Mouse (Mus musculus): Measurements from ENCODE around the gene Tmem109. TPM values are rescaled to one million over a fixed set of nuclear protein-coding genes. Genes with fewer than 3 reads are reported as not detected.

Tmem109 gene
- polyA plus RNA-seq (2015; fragmentation: Nextera tagmentation; extraction: Ambion mirVana), result 35.2 and 41.6 TPM in 2 replicates

DNA sequence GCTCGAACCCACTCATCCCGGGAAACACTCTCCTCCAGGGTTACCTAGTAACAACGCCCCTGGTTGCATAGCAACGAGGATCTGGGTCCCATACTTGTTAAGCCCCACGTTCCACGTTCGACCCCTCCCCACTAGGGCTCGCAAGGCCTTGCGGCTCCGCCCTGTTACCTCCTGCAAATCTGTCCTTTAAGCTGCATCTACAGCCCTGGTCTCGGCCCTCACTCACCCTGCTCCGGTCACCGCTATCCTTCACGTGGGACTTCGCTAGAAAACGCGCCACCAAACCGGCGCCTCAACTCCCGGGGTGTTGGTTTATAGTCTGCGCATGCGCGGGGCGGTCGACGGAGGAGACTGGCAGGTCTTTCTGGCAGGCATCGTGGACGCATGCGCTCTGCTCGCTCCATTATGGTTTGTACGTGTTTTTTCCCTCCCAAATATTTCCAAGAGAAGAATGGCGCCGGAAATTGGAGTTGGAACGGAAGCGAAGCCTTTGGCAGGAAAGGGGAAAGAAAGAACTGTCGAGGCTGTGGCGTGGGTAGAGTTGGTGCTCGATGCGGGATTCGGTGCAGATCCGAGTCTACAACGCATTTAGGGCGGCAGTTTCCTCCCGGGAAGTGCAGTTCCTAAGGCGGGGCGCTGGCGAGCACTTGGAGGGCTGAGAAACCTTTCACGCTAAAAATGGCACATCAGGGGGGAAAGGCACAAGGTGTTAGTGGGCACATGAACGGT is at the start of gene Tmem109:
Gene Tmem109, minus strand, starts transcription at position 576 of the 729 bp plus-strand sequence.
- DNase-seq (ENCODE audit: low spot score), result peak; percentile 95

DNA sequence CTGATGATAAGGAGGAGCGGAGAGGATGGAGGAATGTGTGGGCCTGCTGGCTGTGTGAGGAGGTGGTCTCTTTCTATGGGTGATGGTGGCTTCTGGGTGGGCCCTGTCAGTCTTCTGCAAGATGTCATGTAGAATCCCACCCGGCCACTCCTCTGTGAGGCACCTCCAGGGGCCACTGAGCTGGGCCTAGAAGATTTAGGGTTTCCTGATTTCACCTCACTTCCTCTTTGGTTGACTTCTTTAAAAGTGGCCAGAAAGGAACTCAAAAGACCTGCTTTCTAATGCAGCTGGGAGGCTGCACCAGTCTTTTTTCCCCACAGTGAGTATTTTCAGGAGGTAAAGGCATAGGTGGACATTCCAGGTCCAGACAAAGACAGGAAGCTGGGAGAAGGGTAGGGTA is 48.8 kb upstream of the Tmem109 start:
- no peak for DNase-seq (ENCODE audit: low spot score)

DNA sequence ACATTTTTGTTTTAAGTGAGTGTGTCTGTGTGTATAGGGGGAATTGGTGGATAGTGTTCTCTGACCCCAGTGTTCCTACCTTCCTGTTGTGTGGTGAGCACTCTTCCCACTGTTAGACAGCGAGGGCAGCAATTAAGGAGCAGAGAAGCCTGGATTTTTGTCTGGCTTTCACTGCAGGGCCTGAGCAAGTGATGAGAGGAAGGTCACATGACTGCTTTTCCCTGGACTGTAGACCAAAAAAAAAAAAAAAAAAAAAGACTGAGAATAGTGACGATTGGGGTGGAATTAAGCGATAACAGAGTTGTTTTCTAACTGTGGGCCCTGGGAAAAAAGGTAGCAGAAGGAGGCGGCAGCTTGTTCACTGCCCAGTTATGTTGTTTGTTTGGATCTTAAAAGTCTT is 44.9 kb upstream of the Tmem109 start:
- DNase-seq (ENCODE audit: low spot score), result no peak

DNA sequence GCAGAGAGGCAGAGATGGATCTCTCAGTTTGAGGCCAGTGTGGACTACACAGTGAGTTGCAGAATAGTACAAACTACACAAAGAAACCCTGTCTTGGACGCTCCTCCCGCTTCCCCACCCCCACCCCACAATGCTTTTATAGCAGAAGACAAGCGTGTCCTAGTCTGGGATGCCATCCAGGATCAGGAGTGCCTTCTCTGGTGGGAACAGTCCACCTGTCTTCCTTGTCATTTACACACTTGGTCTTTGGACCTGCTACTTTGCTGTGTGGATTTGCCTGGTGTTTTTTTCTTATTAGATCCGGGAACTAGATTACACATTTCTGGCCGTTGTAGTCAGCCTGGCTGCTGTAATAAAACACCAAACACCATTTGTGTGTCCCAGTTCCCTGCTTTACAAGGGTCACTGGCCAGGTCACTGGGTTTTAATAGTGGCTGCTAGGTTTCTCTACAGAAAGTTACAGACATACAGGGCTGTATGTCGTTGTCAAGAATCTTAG is 44.4 kb upstream of the Tmem109 start:
- DNase-seq (ENCODE audit: low spot score), result no peak

DNA sequence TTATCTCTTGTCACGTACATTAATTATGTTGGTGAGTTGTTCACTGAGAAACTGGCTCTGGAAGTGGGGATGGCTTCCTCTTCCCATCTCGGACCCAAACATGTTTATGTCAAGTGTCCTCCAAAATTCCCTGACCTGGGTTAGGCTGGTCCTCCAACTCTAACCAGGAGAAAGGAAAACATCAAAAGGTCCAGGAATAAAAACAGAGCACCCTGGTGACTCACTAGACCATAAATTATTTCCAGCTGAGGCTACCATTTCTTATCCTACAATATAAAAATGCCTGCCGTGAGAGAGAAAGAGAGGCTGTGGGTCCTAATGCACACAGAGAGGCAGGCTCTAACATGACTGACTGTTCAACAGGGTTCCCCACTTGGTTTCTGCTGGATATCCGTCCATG is 42.4 kb upstream of the Tmem109 start:
- no peak for DNase-seq (ENCODE audit: low spot score)

DNA sequence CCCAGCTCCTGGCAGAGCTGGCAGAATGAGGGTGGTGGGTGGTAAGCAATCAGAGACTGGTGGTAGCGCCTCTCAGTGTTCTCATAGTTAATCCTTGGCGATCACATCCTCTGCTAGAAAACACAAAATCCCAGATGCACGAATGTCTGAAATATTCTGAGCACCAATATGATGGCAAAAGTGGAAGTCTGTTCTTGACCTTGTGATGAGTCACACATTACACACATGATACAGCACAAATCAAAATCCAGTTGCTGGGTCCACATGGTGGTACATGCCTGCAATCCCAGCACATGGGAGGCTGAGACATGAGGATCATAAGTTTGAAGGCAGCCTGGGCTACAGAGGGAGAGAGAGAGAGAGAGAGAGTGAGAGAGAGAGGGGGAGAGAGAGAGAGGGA is 39.3 kb upstream of the Tmem109 start:
- DNase-seq (ENCODE audit: low spot score), result no peak

DNA sequence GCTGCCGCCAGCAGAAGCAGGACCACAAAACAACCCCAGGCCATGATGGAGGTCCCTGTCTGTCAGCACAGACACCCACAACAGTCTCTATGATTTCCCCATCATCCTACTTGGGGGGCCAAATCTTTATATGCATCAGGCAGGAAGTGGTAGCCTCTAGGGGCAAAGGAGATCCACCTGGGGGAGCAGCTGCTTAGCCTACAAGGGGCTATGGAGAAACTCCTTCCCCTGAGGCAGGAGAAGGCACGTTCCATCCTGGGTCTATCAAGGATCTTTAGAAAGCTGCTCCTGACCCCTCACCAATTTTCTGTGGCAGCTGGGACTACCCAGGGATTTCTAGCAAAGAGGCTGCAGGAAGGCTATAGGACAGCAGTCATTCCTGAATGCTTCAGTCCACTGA is 38.7 kb upstream of the Tmem109 start, which contains the start of gene Zp1:
Gene Zp1, minus strand, starts transcription at position 101 of the 400 bp plus-strand sequence.
- no peak for DNase-seq (ENCODE audit: low spot score)

DNA sequence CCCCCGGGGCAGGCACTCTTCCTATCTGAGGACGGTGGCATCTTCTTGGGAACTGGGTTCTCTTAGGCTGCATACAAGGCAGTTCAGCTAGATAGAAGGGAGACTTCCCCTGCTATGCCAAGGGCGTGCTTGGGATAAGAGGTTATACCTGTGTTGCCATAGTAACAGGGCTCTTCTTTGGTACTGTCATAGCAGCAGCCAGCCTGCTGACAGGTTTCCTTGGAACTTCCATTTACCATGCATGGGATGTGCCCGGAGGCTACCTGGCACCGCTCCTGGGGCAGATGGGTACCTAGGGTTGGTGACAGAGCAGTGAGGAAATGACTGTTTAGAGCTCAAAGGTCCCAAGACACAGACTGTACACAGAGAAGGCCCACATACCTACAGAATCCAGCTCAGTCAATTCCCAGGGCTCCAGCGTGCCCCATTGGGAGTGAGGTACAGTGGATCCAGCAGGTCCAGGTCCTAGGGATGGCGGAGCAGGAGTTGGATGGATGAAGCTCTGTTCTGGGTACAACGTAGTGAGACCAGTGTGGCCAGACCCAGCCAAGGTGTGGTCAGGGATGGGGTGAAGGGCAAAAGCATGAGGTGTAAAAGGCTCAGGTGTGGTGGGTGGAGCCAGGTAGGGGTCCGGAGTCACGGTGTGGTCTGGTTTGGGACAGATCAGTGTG is 36.7 kb upstream of the Tmem109 start:
- DNase-seq (ENCODE audit: low spot score), result no peak

DNA sequence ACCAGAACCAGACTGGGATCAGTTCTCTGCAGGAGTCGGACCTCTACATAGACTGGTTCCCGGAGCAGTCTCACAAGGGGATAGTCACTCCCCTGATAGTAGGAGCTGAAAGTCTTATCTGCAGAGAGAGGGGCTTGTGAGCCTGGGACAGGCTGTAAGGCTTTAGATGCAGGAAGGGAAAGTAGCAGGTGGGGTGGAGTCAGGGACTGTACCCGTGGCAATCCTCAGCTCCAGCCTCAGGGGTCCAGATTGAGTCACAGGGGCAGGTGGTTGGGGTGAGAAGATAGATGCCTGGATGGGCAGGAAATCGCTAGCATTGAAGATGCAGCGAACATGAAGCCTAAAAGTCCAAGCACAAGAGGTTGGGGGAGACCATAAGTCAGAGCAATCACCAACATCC is 34.7 kb upstream of the Tmem109 start:
- DNase-seq (ENCODE audit: low spot score), result no peak

DNA sequence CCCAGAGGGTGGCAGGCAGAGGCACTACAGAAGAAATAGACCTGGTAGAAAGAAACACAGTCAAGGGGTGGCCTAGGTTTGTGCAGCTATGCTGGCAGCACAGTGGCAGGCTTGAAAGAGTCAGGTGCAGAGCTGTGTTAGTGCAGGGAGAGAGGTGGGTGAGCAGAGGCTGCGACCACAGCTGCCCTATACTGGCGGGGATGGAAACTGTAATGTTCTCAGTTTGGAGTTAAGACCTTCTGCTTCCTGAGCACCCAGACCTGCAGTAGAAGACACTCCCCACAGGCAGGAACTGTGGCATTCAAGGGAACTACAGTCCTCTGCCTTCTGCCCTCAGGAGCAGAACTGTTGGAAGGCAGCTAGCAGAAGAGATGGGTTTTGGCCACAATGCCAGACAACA is 33.1 kb upstream of the Tmem109 start:
- no peak for DNase-seq (ENCODE audit: low spot score)

DNA sequence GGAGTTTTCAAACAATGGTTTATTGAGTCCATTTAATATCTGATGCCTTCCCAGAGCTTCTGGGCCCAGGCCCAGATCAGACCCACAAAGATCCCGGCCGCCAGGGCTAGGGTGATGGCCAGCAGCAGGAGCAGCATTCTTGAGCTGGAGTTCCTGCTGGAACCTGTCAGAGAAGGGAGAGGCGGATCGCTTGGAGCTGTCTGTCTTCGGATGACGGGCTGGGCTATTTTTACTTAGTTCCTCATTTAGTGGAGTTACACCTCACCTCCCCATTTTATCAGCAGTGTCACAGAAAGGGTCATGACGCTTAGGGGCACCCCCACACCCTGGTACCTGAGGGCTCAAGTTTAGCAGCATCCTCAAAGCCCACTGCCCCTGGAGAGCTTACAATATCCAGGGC is 32.5 kb upstream of the Tmem109 start:
- no peak for DNase-seq (ENCODE audit: low spot score)

DNA sequence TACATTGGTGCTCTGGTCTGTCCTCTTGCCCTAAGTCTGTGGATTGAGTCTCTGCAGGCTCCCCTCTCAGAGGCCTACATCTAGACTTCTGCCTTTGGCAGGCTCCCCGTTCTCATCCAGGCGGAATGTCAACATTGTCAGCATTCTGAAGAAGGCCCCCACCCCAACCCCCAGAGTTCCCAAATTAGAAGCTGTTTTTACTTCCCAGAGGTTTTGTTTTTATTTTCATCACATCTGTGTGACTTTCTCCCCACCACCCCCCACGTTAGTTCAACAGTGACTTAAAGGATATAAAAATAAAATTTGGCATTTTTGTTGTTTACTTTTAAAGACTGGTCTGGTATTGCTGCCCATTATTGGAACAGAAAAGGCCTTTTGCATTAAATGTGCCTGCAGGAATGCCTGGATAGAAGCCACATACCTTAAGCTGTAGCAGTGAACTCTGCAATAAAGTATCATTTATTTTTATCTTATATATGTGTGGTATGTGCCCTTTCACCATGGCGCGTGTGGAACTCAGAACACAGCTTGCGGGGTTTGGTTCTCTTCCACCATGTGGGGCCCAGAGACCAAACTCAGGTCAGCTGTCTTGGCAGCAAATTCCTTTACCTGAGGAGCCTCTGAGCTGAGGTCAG is 27.4 kb upstream of the Tmem109 start:
- DNase-seq (ENCODE audit: low spot score), result no peak

DNA sequence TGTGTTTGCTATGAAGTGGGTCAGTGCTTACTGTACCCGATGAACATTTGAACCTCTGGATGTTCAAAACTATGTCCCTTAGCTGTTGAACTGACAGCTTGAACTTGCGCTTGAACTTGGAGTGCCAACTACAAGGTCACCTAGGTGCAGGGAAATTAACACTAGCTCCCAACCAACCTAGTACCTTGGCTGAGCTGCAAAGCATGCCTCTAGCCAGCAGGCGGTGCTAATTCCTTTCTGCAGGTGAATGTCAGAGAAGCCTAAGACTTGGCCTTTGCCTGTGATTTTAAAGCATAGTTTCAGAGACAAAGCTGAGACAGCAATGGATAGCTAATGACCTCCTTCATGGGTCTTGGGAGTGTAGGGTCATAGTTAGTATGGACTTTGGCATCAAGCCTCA is 26.1 kb upstream of the Tmem109 start:
- peak; percentile 62 for DNase-seq (ENCODE audit: low spot score)

DNA sequence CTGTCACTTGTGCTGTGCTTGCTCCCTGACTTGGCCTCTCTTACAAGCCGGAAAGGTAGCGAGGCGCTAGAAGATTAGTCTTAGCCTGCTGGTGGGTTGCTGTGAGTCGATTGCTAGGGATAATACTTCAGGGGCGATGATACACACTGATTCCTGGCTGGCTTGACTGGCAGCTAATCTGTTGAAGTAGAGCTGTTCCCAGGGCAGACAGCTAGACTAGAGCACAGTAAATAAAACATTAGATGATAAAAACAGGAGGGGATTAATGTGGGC is 23.9 kb upstream of the Tmem109 start:
- DNase-seq (ENCODE audit: low spot score), result no peak

DNA sequence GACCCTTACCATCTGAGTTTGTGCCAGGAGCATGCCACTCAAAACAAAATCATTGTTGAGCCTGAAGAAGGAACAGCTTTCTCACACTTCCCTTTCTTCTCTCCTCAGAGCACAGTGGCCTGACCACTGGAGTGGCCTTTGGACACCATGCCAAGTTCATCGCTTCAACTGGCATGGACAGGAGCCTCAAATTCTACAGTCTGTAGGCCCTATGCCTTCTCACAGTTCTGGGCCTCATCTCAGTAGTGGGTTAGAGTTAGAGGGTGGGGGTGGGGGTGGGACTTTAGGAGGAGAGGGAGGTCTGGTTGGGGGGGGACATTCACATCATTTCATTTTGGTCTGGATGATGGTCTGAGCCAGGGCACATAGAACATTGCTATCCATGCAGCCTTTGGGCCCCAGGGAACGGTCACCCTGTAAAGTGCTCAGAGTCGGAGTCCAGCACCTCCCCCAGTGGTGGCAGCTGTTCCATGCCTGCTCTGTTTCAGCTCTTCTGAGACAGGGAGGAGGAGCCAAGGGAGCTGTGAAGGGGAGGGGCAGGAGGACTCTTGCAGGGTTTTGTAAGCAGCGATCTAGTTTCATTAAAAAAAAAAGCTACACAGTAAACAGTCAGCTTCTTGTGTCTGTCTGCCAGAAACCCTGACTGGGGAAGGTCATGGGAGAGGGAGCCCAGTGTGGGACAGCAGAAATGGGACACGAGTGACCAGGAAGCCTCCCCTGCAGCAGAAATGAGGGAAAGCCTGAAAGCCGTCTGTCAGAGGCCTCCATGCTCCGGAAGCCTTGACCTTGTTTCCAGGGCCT is 23.3 kb upstream of the Tmem109 start:
- no peak for DNase-seq (ENCODE audit: low spot score)

DNA sequence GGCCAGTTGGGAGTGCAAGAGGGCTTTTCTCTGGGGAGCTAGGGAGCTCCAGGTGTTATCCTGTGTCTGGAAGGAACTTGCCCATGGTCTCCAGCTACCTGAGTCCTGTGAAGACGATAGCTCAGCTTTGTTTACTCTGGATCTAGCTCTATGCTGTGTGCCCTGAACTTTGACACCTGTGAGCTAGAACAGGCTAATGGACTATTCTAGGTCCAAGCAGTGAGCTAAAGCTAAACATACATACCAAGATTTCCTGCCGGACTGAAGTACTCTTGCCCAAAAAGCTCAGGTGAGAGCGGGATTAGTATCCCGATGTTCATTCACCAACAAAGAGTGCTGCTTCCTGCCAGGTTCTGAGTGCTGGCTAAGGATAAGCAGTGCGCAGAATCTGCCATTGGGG is 22.7 kb upstream of the Tmem109 start:
- DNase-seq (ENCODE audit: low spot score), result no peak

DNA sequence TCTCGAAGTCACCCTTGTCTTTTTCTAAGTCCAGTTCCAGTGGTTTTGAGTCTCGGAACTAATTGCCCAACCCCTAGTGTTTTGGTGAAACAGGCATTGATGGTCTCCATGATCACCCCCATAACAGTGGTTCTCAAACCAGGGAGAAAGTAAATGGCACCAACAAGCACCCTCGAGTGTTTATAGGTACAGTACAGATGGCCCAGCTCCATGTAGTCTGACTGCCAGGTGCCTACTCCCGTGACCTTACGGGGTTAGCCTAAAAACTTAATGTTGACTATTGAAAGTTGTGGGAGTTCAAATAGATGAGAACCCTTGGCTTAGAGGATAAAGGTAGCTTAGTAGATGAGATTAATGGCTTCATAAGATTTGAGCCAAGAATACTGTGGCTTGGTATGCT is 19.2 kb upstream of the Tmem109 start:
- no peak for DNase-seq (ENCODE audit: low spot score)

DNA sequence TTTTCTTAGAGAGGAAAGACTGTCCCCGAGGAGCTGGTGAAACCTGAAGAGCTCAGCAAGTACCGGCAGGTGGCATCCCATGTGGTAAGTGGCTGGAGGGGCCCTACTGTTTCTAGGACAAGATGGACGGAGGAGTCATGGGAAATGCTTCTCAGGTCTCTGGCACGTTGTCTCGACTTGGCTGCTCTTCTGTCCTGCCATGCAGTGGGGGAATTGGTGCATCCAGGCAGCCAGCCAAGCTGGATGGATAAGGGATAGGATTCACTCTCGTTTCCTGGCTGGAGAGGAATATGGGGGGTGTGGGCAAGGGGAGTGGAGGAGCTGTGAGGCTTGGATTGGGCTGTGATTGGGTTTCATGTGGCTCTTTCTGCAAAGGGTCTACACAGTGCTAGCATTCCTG is 18.5 kb upstream of the Tmem109 start:
- DNase-seq (ENCODE audit: low spot score), result no peak

DNA sequence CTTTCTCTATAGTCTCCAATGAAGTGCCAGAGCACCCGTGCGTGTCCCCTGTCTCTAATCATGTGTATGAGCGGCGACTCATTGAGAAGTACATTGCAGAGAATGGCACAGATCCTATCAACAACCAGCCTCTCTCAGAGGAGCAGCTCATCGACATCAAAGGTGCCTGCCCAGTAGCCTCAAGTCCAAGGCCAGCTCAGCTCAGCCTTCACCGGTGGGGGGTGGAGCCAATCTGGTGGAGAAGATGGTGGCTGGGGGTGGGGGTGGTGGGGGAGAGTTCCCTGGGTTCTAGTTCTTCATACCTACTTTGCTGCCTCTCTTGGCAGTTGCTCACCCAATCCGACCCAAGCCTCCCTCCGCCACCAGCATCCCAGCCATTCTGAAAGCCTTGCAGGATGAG is 15.7 kb upstream of the Tmem109 start:
- DNase-seq (ENCODE audit: low spot score), result no peak

DNA sequence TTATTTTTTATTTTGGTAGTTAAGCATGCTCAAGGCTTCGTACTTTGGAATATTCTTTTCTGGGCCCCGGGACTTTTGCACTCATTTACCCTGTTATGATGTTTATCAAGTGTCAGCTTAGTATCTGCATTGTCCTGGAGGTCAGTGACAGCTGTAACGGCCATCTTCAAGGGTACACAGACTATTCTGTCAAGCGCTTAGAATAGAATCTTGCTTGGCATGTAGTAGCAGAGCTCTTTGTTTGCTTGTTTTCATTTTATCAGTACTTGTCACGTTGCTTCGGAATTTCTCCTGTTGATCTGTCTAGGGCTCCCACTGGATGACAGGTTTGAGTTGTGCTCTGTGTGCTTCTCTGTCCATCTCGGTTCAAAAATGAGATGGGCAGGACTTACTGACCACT is 15.0 kb upstream of the Tmem109 start:
- DNase-seq (ENCODE audit: low spot score), result no peak

DNA sequence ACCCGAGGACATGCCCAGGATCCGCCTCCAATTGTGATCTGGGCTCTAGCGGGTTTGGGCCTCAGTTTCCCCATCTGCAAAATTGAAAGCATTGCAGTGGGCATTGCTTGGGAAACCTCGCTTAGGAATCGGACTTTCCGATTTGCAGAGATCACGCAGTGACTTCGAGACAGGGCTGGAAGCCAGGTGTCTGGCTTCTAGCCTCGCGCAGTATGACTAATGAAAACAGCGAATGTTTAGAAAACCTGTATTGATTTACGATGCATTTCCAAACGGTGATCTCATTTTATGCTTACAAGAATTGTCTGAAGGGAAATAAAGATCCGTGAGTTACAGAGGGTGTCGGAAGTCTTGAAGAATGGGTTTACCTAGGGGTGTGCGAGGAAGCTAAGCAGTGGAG is 13.9 kb upstream of the Tmem109 start:
- DNase-seq (ENCODE audit: low spot score), result peak; percentile 23

DNA sequence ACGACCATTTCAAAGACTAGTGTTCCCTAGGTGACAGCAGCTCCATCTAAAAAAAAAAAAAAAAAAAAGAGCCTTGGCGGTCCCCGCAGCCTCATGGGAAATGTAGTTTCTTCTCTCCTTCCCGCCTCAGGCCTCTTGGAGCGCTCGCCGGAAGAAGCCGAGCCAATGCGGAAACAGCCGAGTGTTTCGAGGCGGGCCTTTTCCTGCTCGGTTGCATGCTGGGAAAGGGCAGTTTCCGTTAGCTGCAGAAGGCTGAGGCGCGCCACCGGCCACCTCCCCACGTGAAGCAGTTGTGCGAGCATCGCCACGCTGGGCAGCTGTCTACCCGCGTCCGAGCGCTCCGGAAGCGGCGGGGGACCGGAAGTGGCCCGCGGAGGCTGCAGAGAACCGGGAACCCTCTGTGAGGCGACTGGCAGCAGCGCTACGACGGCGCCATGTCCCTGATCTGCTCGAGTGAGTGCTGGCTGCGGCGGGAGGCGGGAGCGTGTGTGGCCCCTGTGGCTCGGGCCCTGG is 13.3 kb upstream of the Tmem109 start, which contains the start of gene Prpf19:
Gene Prpf19, plus strand, starts transcription at position 216 of the 513 bp plus-strand sequence.
- peak; percentile 98 for DNase-seq (ENCODE audit: low spot score)
